Mouse (Mus musculus): ENCODE results near the gene Tanc1. TPM values are rescaled to one million over a fixed set of nuclear protein-coding genes. Genes with fewer than 3 reads are reported as not detected.

The Tanc1 gene
- total RNA-seq, 2 experiments from 2014 or later: 0.45 to 0.84 TPM

GRCm38 (mm10) chr2:59774374-59774773 is 162.5 kb downstream of the Tanc1 start:
- ATAC-seq (replicated peaks; ENCODE audit: low FRiP score, poor library complexity, severe bottlenecking): no peak

- no peak for ATAC-seq (replicated peaks; ENCODE audit: low FRiP score, poor library complexity, severe bottlenecking)
Measured at GRCm38 (mm10) chr2:59775148-59775547, 163.3 kb downstream of the Tanc1 start.

- no peak for ATAC-seq (replicated peaks; ENCODE audit: low FRiP score, poor library complexity, severe bottlenecking)
Measured at GRCm38 (mm10) chr2:59775820-59776219, 164.0 kb downstream of the Tanc1 start.

DNA sequence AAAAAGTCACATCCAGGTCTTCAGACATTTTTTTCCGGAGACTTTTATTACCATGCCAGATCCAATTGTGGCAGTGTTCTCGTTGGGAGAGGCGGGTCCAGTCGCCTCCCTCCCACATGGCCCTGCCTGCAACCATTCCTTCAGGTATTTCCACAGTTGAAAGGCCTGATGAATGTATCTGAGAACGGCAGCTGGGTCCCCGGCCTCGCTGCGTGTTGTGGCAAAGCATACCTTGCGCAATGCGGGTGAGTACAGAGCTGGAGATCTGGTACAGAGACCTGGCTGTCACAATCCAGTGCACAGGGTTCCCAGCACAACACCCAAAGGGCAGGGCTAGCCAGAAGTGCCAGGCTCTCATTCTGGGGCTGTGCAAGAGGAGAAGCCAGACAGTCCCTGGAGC is 167.5 kb downstream of the Tanc1 start:
- no peak for ATAC-seq (replicated peaks; ENCODE audit: low FRiP score, poor library complexity, severe bottlenecking)

DNA sequence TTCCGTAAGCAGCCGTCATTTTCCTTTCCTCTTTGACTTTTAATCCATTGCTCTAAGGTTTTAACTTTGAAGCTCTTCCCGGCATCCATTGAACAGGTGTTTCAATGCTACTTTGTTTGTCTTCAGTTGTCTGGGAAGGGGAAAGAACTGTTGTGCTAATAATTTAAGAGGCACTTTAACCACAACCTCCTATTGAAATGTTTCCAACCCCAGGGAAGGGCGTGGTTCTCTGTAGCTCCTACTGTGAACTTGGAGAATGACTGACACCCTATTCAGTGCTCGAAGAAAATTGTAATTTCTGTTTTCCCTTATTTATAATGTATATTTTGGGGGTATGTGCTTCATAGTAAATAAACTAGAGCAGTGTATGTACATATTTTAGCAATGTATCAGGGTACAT is 168.4 kb downstream of the Tanc1 start:
- ATAC-seq (replicated peaks; ENCODE audit: low FRiP score, poor library complexity, severe bottlenecking): no peak

GRCm38 (mm10) chr2:59783055-59783831 is 171.4 kb downstream of the Tanc1 start:
- ATAC-seq (replicated peaks; ENCODE audit: low FRiP score, poor library complexity, severe bottlenecking): no peak

- no peak for ATAC-seq (replicated peaks; ENCODE audit: low FRiP score, poor library complexity, severe bottlenecking)
Measured at GRCm38 (mm10) chr2:59783832-59784627, 172.2 kb downstream of the Tanc1 start.

- no peak for ATAC-seq (replicated peaks; ENCODE audit: low FRiP score, poor library complexity, severe bottlenecking)
Measured at GRCm38 (mm10) chr2:59784628-59784883, 172.7 kb downstream of the Tanc1 start.

- no peak for ATAC-seq (replicated peaks; ENCODE audit: low FRiP score, poor library complexity, severe bottlenecking)
Measured at GRCm38 (mm10) chr2:59785597-59785996, 173.8 kb downstream of the Tanc1 start.

GRCm38 (mm10) chr2:59788704-59789500 is 177.1 kb downstream of the Tanc1 start:
- no peak for ATAC-seq (replicated peaks; ENCODE audit: low FRiP score, poor library complexity, severe bottlenecking)

DNA sequence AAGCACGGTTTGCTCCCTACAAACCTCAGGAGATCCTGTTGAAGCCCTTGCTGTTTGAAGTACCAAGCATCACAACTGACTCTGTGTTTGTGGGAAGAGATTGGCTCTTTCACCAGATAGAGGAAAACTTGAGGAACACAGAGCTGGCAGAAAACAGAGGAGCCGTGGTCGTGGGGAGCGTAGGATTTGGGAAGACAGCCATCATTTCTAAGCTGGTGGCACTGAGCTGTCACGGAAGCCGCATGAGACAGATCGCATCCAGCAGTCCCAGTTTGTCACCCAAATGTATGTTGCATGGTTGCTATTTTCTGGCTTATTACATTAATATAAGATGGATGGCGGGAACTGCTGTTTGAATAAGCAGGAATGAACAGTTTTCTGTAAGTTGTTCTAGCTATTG is 179.8 kb downstream of the Tanc1 start:
- no peak for ATAC-seq (replicated peaks; ENCODE audit: low FRiP score, poor library complexity, severe bottlenecking)

DNA sequence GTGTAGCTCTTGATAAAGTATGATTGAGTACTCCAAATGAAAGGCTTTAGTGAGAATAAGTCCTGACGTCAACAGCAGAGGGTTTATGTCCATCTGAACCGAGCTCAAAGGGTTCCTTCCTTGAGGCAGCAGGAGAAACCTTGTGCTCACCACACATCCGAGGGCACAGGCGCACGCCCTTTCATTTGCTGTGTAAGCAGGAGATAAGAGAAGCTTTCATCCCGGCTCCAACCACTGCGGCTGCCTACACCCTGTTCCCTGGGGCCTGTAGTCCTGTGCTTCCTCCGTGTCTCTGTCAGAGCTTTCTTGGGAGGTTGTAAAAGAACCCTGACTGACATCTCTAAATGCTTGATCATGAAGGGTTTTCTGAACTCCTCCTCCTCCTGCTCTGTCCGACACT is 181.5 kb downstream of the Tanc1 start:
- ATAC-seq (replicated peaks; ENCODE audit: low FRiP score, poor library complexity, severe bottlenecking): no peak

DNA sequence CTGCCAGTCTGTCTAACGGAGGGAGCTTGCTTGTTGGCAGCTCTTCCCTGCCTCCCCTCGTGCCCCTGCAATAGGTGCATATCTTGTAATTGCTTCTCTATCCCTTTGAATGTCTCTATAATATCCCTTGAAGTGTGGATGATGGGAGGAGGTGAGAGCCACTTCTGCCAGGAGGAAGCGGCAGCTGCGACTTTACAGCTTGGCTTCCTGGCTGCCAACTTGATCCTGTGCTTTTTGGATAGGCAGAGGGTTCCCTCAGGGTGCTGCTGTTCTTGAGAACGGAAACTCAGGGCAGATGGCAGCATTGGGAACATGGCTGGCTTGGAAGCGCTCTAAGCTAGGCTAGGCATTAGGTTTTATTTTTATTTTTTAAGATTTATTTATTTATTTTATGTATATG is 183.0 kb downstream of the Tanc1 start:
- no peak for ATAC-seq (replicated peaks; ENCODE audit: low FRiP score, poor library complexity, severe bottlenecking)

DNA sequence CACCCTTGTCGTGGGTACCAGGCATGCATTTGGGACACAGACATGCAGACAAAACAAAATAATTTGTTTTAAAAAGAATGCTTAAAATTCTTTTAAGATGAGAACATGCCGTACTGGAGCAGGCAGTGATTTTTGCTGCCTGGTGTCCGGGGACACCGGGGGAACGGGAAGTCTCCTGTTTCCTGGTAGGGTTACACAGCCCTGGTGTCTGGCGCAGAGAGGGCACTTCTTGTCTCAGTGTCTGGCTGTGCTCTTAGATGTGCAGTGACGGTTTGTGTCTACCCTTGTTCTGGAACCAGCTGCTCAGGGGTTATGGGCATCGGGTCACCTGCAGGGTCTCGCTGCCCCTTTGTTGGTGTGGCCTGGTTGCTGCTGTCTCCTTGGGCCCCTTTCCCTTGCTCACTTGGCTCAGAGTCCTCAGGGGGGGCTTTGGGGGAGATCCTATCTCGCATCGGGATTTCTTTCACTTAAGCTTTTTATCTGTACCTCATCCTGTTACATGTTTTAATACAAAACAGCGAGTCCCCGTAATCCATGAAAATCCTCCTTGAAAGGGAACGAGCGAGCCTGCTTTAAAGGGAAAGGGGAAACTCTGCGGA is 187.2 kb downstream of the Tanc1 start:
- ATAC-seq (replicated peaks; ENCODE audit: low FRiP score, poor library complexity, severe bottlenecking): no peak

DNA sequence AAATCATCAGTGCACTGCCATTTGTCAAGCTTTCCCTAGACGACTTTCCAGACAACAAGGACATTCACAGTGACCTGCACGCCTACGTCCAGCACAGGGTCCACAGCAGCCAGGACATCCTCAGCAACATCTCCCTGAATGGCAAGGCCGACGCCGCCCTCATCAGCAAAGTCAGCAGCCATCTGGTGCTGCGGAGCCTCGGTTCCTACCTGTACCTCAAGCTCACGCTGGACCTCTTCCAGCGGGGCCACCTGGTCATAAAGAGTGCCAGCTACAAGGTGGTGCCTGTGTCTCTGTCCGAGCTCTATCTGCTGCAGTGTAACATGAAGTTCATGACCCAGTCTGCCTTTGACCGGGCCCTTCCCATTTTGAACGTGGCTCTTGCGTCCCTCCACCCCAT is 187.7 kb downstream of the Tanc1 start:
- ATAC-seq (replicated peaks; ENCODE audit: low FRiP score, poor library complexity, severe bottlenecking): no peak

DNA sequence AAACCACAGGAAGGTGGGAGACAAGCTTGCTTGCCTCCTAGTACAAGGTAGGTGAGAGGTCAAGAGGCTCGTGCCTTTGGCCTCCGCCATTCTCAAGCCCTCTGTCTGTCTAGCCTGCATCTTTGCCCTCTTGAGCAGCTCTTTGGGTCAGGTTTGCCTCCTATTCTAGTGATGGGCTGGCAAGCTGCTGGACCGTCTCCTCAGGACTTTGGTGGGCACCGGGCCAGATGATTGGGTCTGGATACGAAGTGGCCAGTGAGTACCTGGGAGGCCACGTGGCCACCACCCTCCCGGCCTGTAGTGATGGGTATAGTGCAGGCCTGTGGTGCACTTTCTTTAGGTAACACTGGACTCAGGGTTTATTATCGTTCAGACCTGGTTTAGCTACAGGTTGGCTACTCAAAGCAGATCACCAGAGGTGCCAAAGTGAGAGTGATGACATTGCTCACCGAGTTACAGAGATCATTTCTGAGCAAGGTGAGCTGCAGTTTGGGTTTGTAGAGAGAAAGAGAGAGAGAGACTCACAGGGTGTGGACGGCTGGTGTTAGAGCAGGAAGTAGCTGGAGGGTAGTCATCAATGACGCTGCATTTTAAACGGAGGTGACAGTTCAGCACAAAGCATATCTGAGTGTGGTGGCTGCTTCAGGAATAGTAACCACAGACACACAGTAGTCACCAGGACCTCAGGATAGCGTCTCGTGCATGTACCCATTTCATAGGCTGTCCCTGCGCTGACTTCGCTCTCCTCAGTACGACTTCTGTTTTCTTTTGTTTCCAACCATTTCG is 188.8 kb downstream of the Tanc1 start:
- ATAC-seq (replicated peaks; ENCODE audit: low FRiP score, poor library complexity, severe bottlenecking): 0 out of 2 replicates have a peak, but pooled peaks have one; percentile 28

- no peak for ATAC-seq (replicated peaks; ENCODE audit: low FRiP score, poor library complexity, severe bottlenecking)
Measured at GRCm38 (mm10) chr2:59802722-59803387, 191.0 kb downstream of the Tanc1 start.

- no peak for ATAC-seq (replicated peaks; ENCODE audit: low FRiP score, poor library complexity, severe bottlenecking)
Measured at GRCm38 (mm10) chr2:59805595-59805994, 193.8 kb downstream of the Tanc1 start.

DNA sequence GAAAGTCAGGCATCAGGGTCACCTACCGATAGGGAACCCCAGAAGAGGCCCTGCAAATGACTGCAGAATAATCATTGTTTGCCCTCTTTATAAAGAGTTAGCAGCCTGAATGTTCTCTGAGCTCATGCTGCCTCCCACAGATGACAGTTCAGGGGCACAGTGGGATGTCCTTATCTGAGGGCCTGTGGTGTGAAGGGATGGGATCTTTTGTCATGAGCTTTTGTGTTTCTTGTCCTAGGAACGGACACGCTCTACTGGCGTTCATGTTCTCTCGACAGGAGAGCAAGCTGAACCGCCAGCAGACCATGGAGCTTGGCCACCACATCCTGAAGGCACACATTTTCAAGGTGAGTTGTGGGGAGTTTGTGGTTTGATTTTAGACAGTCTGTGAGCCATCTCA is 194.2 kb downstream of the Tanc1 start:
- ATAC-seq (replicated peaks; ENCODE audit: low FRiP score, poor library complexity, severe bottlenecking): no peak
